Mouse (Mus musculus): ENCODE measurements around the gene Atg4a-ps. TPM values are rescaled to one million over a fixed set of nuclear protein-coding genes. Genes with fewer than 3 reads are reported as not detected.

Gene Atg4a-ps
- total RNA-seq, 2 experiments from 2014 or later, result 0.59 TPM; not detected in 1

Small RNAs within 50 kb of the gene (microRNA-seq; reads per million reads assigned to microRNA genes)
- gene Gm25325, result 0 reads per million in 2 experiments

Other genes with a start within 250 kb of the Atg4a-ps start
- gene Syt6, start 70.8 kb downstream of the Atg4a-ps start, total RNA-seq (2021), result 1 to 10 TPM; 6.6 to 7.0 TPM
- 10 to 100 TPM; 12.5 to 15.0 TPM for gene Olfml3, start 91.9 kb upstream of the Atg4a-ps start, total RNA-seq (2021)
- gene Gm10964, start 93.3 kb upstream of the Atg4a-ps start, total RNA-seq (2021), result not detected
- 100 to 1,000 TPM; 108 to 115 TPM for gene Hipk1, start 145.5 kb upstream of the Atg4a-ps start, total RNA-seq (2021)
- gene Dclre1b, start 163.4 kb upstream of the Atg4a-ps start, total RNA-seq (2021), result 1 to 10 TPM; 8.5 to 9.3 TPM
- 10 to 100 TPM; 15.3 to 18.6 TPM for gene Ap4b1, start 163.5 kb upstream of the Atg4a-ps start, total RNA-seq (2021)
- gene Gm43064, start 163.5 kb upstream of the Atg4a-ps start, total RNA-seq (2021), result under 1 TPM in 1 of 2 experiments, not detected in 1; 0.31 TPM
- gene Bcl2l15, start 186.5 kb upstream of the Atg4a-ps start, total RNA-seq (2021), result 1 to 10 TPM; 1.5 to 1.6 TPM
- gene Ptpn22, start 213.7 kb upstream of the Atg4a-ps start, total RNA-seq (2021), result under 1 TPM; 0.91 to 0.96 TPM

All from layer of hippocampus, postnatal 25 days (tissue).